ENCODE assay signal across 46 mouse cellular contexts in the genomic region with DNA sequence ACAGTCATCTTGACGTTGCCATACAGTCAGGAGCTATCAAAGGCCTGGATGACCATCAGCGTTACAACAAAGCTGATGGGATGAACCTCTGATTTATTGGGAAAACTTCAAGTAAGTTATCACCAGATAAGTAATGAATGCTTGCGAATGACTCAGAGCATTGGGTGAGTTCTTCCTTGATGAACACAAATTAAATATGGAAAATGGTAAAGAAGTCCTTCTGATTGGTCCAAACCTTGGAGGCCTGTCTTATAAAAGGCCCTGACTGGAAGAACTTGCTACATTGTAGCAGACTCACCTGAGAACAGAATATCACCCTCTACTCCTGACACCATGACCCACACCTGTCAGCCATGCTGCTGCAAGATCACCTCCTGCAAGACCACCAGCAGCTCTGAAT. TPM values are rescaled to one million over a fixed set of nuclear protein-coding genes. Genes with fewer than 3 reads are reported as not detected.
"Had no signal": no experiment of that assay in that cellular context is flagged by ENCODE, and none has a peak within 500 bp of the region (broad histone marks: within the 10 kb centered on the region; RNA-seq: fewer than 3 reads in every experiment).

Gene Gm11565 (plus strand): TSS at position 301 of the 400 bp plus-strand sequence.

- H3K27ac ChIP-seq: left cerebral cortex, adult 2 months; limb, embryonic 10.5 days; limb, embryonic 12.5 days; limb, embryonic 13.5 days; limb, embryonic 15.5 days; liver, embryonic 12.5 days; liver, embryonic 13.5 days; liver, embryonic 14.5 days; liver, embryonic 15.5 days; lung, embryonic 15.5 days; macrophage; midbrain, embryonic 10.5 days; midbrain, embryonic 12.5 days; midbrain, embryonic 13.5 days; midbrain, embryonic 15.5 days had no signal

- ATAC-seq: liver, embryonic 12.5 days; liver, postnatal 0 days; lung, postnatal 0 days; midbrain, embryonic 13.5 days; midbrain, embryonic 15.5 days; midbrain, embryonic 16.5 days had no signal

- H3K9me3 ChIP-seq: limb, embryonic 10.5 days; limb, embryonic 12.5 days; limb, embryonic 13.5 days; limb, embryonic 15.5 days; liver, embryonic 12.5 days; liver, embryonic 13.5 days; liver, embryonic 15.5 days; lung, embryonic 15.5 days; midbrain, embryonic 10.5 days; midbrain, embryonic 12.5 days; midbrain, embryonic 13.5 days; midbrain, embryonic 15.5 days had no signal

- DNase-seq: left cerebral cortex, postnatal 4 days; liver; liver, embryonic 13.5 days; liver, postnatal 0 days; lung, adult 18-20 months; lung, adult 2 months; lung, embryonic 14.5 days; lung, postnatal 10 days; lung, postnatal 14 days; lung, postnatal 36 days; lung, postnatal 4 days; midbrain, embryonic 14.5 days had no signal

- H3K36me3 ChIP-seq: limb, embryonic 10.5 days; limb, embryonic 12.5 days; limb, embryonic 13.5 days; limb, embryonic 15.5 days; liver, embryonic 12.5 days; liver, embryonic 13.5 days; liver, embryonic 15.5 days; lung, embryonic 15.5 days; midbrain, embryonic 10.5 days; midbrain, embryonic 12.5 days; midbrain, embryonic 13.5 days; midbrain, embryonic 15.5 days had no signal

- H3K4me1 ChIP-seq: limb, embryonic 10.5 days; limb, embryonic 12.5 days; limb, embryonic 13.5 days; limb, embryonic 15.5 days; liver, embryonic 12.5 days; liver, embryonic 13.5 days; liver, embryonic 15.5 days; lung, embryonic 15.5 days; midbrain, embryonic 12.5 days; midbrain, embryonic 13.5 days; midbrain, embryonic 15.5 days had no signal

- H3K27me3 ChIP-seq: limb, embryonic 12.5 days; limb, embryonic 13.5 days; liver, embryonic 12.5 days; liver, embryonic 13.5 days; liver, embryonic 15.5 days; lung, embryonic 15.5 days; midbrain, embryonic 12.5 days; midbrain, embryonic 13.5 days; midbrain, embryonic 15.5 days had no signal

- H3K4me3 ChIP-seq: left cerebral cortex, adult 2 months; limb, embryonic 10.5 days; limb, embryonic 12.5 days; limb, embryonic 13.5 days; limb, embryonic 15.5 days; liver, embryonic 12.5 days; liver, embryonic 13.5 days; liver, embryonic 15.5 days; lung, embryonic 15.5 days; midbrain, embryonic 10.5 days; midbrain, embryonic 12.5 days; midbrain, embryonic 13.5 days; midbrain, embryonic 15.5 days; myocyte had no signal

RNA-seq across cellular contexts. Expression of gene Gm11565, which starts in this region (rescaled TPM):
- total RNA-seq: left cerebral cortex, adult 18-20 months; left cerebral cortex, adult 2 months; left cerebral cortex, adult 8-10 months; left cerebral cortex, postnatal 10 days; left cerebral cortex, postnatal 14 days; left cerebral cortex, postnatal 25 days; left cerebral cortex, postnatal 36 days; left cerebral cortex, postnatal 4 days; liver, adult 2 months; megakaryocyte progenitor cell, adult 5-6 weeks; megakaryocyte-erythroid progenitor cell, adult 5-6 weeks; midbrain, postnatal 0 days; monocyte, adult 5-6 weeks had no signal
- polyA plus RNA-seq: limb, embryonic 10.5 days; limb, embryonic 11.5 days; limb, embryonic 12.5 days; limb, embryonic 13.5 days; limb, embryonic 14.5 days; limb, embryonic 15.5 days; liver, adult 2 months; liver, embryonic 11.5 days; liver, embryonic 12.5 days; liver, embryonic 13.5 days; liver, embryonic 14.5 days; liver, embryonic 15.5 days; liver, embryonic 16.5 days; liver, postnatal 0 days; lung, adult 2 months; lung, embryonic 14.5 days; lung, embryonic 15.5 days; lung, embryonic 16.5 days; lung, postnatal 0 days; macrophage; midbrain, embryonic 10.5 days; midbrain, embryonic 11.5 days; midbrain, embryonic 12.5 days; midbrain, embryonic 13.5 days; midbrain, embryonic 14.5 days; midbrain, embryonic 15.5 days; midbrain, embryonic 16.5 days; midbrain, postnatal 0 days; myocyte had no signal
